Mouse (Mus musculus): ENCODE measurements around the gene Zbtb46.

DNA sequence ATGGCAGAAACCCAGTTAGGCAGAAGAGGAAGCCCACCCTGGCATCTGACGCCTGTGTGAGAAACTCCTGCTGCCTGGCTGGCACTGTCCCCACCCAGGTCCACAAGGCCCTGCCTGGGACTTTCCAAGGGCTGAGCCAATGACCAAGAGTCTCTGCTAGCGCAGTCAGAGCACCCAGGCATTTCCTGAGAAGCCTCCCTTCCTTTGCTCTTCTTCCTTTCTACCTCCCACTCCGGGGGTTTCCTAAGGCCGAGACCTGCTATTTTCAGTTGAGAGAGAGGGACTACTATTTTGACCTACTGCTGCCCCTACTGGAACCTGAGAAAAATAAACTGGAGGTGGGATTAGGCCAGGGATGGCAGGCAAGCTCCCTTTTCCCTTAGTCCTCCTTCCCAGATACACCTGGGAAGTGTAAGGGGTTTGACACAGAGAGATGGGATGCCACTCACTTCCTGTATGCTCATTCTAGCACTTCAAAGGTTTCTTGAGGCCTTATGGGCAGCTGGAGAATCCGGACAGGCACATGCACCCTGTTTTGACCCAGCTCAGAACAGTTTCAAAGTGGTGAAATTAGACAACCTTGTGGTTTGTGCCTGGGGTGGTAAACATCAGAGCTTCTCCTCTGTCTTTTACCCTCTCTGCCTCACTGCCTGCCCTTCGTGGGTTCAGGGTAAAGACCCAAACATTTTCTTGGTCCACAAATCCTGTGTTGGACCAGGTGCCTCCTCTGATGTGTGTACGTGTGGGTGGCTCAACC, 24.5 kb upstream of the Zbtb46 start:
- TF ChIP-seq POLR2A (IDR thresholded peaks at IDR 0.05; ENCODE audit: insufficient read depth, low read length) (no peak), CTCF (IDR thresholded peaks at IDR 0.05; ENCODE audit: low read depth, low read length) (no peak)

Measured in ES-Bruce4 (cell line).